Mouse (Mus musculus) CH12.LX (cell line): ENCODE data around the gene Zfp541. TPM values are rescaled to one million over a fixed set of nuclear protein-coding genes. Genes with fewer than 3 reads are reported as not detected.

Experiments
- DNase-seq: peaks from one replicate; pipeline ENCODE4 v3.0.0-alpha.2; 2013; ENCODE audit errors: extremely low read depth
- H3K27ac ChIP-seq: 2 replicates; pipeline ENCODE4 v1.5.1; 2012; ENCODE audit warnings: low read depth, mild to moderate bottlenecking, control low read depth, moderate library complexity; ENCODE audit not compliant: insufficient read depth
- H3K27me3 ChIP-seq: replicated peaks from 2 replicates; pipeline ENCODE3; 2012; ENCODE audit warnings: inconsistent platforms
- H3K36me3 ChIP-seq, 2 experiments: replicated peaks in 1 of 2; 2 replicates each; pipeline versions ENCODE3 to v1.6.1; 2012; ENCODE audit warnings: inconsistent platforms in 1 of 2, low read length in 1 of 2, mild to moderate bottlenecking in 1 of 2, mixed read lengths in 1 of 2, moderate library complexity in 1 of 2; ENCODE audit not compliant: control insufficient read depth in 1 of 2, insufficient read depth in 1 of 2
- H3K4me1 ChIP-seq, 2 experiments: 2 replicates each; pipeline ENCODE4 v1.6.1; 2012; ENCODE audit warnings: inconsistent platforms in 1 of 2, moderate library complexity in 1 of 2; ENCODE audit not compliant: insufficient read depth in 2 of 2, control insufficient read depth in 1 of 2
- H3K4me2 ChIP-seq: 2 replicates; pipeline ENCODE4 v1.6.1; 2012; ENCODE audit warnings: low read depth, mild to moderate bottlenecking, control low read depth; ENCODE audit not compliant: poor library complexity, insufficient read depth, severe bottlenecking
- H3K4me3 ChIP-seq, 3 experiments: fragments of 150-350 bp in 1 of 3; sonication (generic) in 1 of 3; replicated peaks in 1 of 3; 2 replicates each; pipeline versions ENCODE3 to v1.5.1; 2011 to 2012; ENCODE audit warnings: low read depth in 2 of 3, low read length in 2 of 3, mild to moderate bottlenecking in 2 of 3, moderate library complexity in 2 of 3, control low read depth in 1 of 3, improper control_type of control experiment in 1 of 3, inconsistent platforms in 1 of 3, mixed read lengths in 1 of 3; ENCODE audit not compliant: poor library complexity in 1 of 3
- H3K79me2 ChIP-seq: replicated peaks from 2 replicates; pipeline ENCODE4 v1.6.1; 2012; ENCODE audit warnings: mild to moderate bottlenecking, moderate library complexity; ENCODE audit not compliant: control insufficient read depth, poor library complexity, insufficient read depth, severe bottlenecking; ENCODE audit errors: extremely low read depth
- H3K9ac ChIP-seq: 2 replicates; pipeline ENCODE4 v1.6.1; 2012; ENCODE audit warnings: low read depth, mild to moderate bottlenecking, control low read depth, moderate library complexity; ENCODE audit not compliant: insufficient read depth
- H3K9me3 ChIP-seq: replicated peaks from 2 replicates; pipeline ENCODE3; 2012; ENCODE audit warnings: low read length, inconsistent platforms, mixed read lengths
- BHLHE40 ChIP-seq: IDR thresholded peaks from 2 replicates; pipeline ENCODE4 v1.6.1; 2011; ENCODE audit warnings: mild to moderate bottlenecking, low read depth, low read length, improper control_type of control experiment
- CHD2 ChIP-seq: IDR thresholded peaks from 2 replicates; pipeline ENCODE4 v1.6.1; 2011; ENCODE audit warnings: low read length, improper control_type of control experiment
- ELF1 ChIP-seq: IDR thresholded peaks from 2 replicates; pipeline ENCODE4 v1.6.1; 2014; ENCODE audit warnings: low read depth, mild to moderate bottlenecking, inconsistent platforms, low read length, improper control_type of control experiment
- ETS1 ChIP-seq: conservative IDR thresholded peaks from 2 replicates; pipeline ENCODE4 v1.6.1; 2012; ENCODE audit warnings: low read depth, mild to moderate bottlenecking, inconsistent platforms, low read length, improper control_type of control experiment, moderate library complexity
- GABPA ChIP-seq: IDR thresholded peaks from 2 replicates; pipeline ENCODE4 v1.6.1; 2012; ENCODE audit warnings: low read depth, low read length, improper control_type of control experiment, inconsistent platforms; ENCODE audit not compliant: insufficient replicate concordance
- HCFC1 ChIP-seq: IDR thresholded peaks from 2 replicates; pipeline ENCODE4 v1.6.1; 2012; ENCODE audit warnings: low read depth, mild to moderate bottlenecking, inconsistent platforms, low read length, improper control_type of control experiment
- JUN ChIP-seq: IDR thresholded peaks from 2 replicates; pipeline ENCODE4 v1.6.1; 2011; ENCODE audit warnings: low read depth, mild to moderate bottlenecking, low read length, improper control_type of control experiment, moderate library complexity; ENCODE audit not compliant: insufficient read depth
- MAFK ChIP-seq: IDR thresholded peaks from 2 replicates; pipeline ENCODE4 v1.6.1; 2011; ENCODE audit warnings: low read length, improper control_type of control experiment; ENCODE audit not compliant: insufficient replicate concordance
- MAZ ChIP-seq: IDR thresholded peaks from 2 replicates; pipeline ENCODE4 v1.6.1; 2012; ENCODE audit warnings: low read depth, mild to moderate bottlenecking, inconsistent platforms, low read length, improper control_type of control experiment, moderate library complexity
- MEF2A ChIP-seq: IDR thresholded peaks from 2 replicates; pipeline ENCODE4 v1.6.1; 2014; ENCODE audit warnings: low read depth, mild to moderate bottlenecking, inconsistent platforms, low read length, improper control_type of control experiment, borderline replicate concordance
- MYC ChIP-seq: IDR thresholded peaks from 2 replicates; pipeline ENCODE4 v1.6.1; 2011; ENCODE audit warnings: low read depth, mild to moderate bottlenecking, improper control_type of control experiment, low read length
- NELFE ChIP-seq: IDR thresholded peaks from 2 replicates; pipeline ENCODE4 v1.6.1; 2011; ENCODE audit warnings: low read depth, low read length, improper control_type of control experiment
- POLR2A ChIP-seq: IDR thresholded peaks from 2 replicates; pipeline ENCODE4 v1.6.1; 2011; ENCODE audit warnings: low read depth, mild to moderate bottlenecking, improper control_type of control experiment, low read length
- RAD21 ChIP-seq: IDR thresholded peaks from 2 replicates; pipeline ENCODE4 v1.6.1; 2011; ENCODE audit warnings: low read depth, mild to moderate bottlenecking, low read length, improper control_type of control experiment, moderate library complexity
- TBP ChIP-seq: conservative IDR thresholded peaks from 2 replicates; pipeline ENCODE4 v1.6.1; 2011; ENCODE audit warnings: low read depth, low read length, improper control_type of control experiment
- TCF12 ChIP-seq: IDR thresholded peaks from 2 replicates; pipeline ENCODE4 v1.6.1; 2014; ENCODE audit warnings: low read depth, mild to moderate bottlenecking, inconsistent platforms, low read length, improper control_type of control experiment
- UBTF ChIP-seq: IDR thresholded peaks from 2 replicates; pipeline ENCODE4 v1.6.1; 2012; ENCODE audit warnings: low read depth, mild to moderate bottlenecking, inconsistent platforms, low read length, improper control_type of control experiment, moderate library complexity
- ZC3H11A ChIP-seq: IDR thresholded peaks from 2 replicates; pipeline ENCODE4 v1.6.1; 2012; ENCODE audit warnings: low read depth, mild to moderate bottlenecking, inconsistent platforms, low read length, improper control_type of control experiment
- ZKSCAN1 ChIP-seq: IDR thresholded peaks from 2 replicates; pipeline ENCODE4 v1.6.1; 2012; ENCODE audit warnings: low read depth, inconsistent platforms, low read length, improper control_type of control experiment, borderline replicate concordance
- ZMIZ1 ChIP-seq: IDR thresholded peaks from 2 replicates; pipeline ENCODE4 v1.6.1; 2012; ENCODE audit warnings: low read depth, mild to moderate bottlenecking, inconsistent platforms, low read length, improper control_type of control experiment
- ZNF384 ChIP-seq: IDR thresholded peaks from 2 replicates; pipeline ENCODE4 v1.6.1; 2012; ENCODE audit warnings: low read depth, low read length, improper control_type of control experiment, inconsistent platforms
- dilution Hi-C: fragments of 300-500 bp; cut with MboI; formaldehyde crosslinking; loops from 2 replicates; pipeline ENCODE4 v1.14.3; 2020; ENCODE audit warnings: low sequenced_read_pairs; ENCODE audit not compliant: extremely low pct_unique_long_range_greater_than_20kb, extremely low pct_ligation_motif_present
- in situ Hi-C: fragments of 300-500 bp; cut with MboI; formaldehyde crosslinking; loops from 3 replicates; pipeline ENCODE4 v1.14.3; 2019; ENCODE audit warnings: low sequenced_read_pairs, low pct_ligation_motif_present, low pct_unique_long_range_greater_than_20kb, mixed read lengths
- polyA plus RNA-seq: library from polyadenylated mRNA; unstranded; fragments of >175 nt; gene quantifications from 2 replicates; pipeline ENCODE4 v1.2.1, GENCODE M21; 2012; ENCODE audit warnings: low read depth; ENCODE audit not compliant: insufficient read length
- total RNA-seq, 2 experiments: library from RNA; depleted of rRNA; stranded (reverse); fragments of 300-350 nt in 1 of 2; fragments of >200 nt in 1 of 2; gene quantifications; 2 replicates each; pipeline ENCODE4 v1.2.3; 2012 to 2014

Gene Zfp541
- total and polyA plus RNA-seq, 3 experiments = 0.08 to 0.12 TPM; not detected in 1

DNA sequence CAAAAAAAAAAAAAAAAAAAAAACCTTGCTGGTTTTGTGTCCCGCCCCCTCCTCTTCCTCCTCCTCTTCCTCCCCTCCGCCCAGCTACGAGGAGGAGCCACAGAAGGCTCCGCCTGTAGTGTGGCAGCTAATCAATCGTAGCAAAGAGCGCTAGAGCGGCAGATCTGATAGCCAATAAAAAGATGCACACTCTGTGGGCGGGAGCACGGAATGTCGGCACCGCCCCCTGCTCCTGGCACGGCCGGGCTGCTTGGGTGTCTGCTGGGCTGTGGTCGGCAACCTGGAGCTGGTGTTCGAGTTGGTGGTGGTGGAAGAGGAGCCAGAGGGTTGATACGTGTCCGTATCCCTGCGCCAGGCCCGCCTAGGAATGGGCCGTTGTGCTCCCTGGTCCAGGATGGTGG lies 13.4 kb upstream of the Zfp541 start:
- peak overlapping the region; percentile 80; the same call in 1 of the 2 replicates for H3K4me2 ChIP-seq
- no peaks in the 10 kb centered on the region for H3K27me3 ChIP-seq
- peaks cover 23 to 51% of the 10 kb centered on the region in 2 experiments for H3K4me1 ChIP-seq
- H3K9ac ChIP-seq = peak overlapping the region; percentile 79
- peak; percentile 74; the same call in 1 of the 2 replicates for TF ChIP-seq CHD2
- no peak for TF ChIP-seq MEF2A
- TF ChIP-seq GABPA = no peak
- TF ChIP-seq NELFE = no peak; the same call in 1 of the 2 replicates
- TF ChIP-seq TBP = 0 out of 2 replicates have a peak, but pooled peaks have one; percentile 32
- TF ChIP-seq ZKSCAN1 = no peak
- TF ChIP-seq BHLHE40 = peak; percentile 41
- TF ChIP-seq MAFK = no peak
- TF ChIP-seq ZNF384 = peak; percentile 98
- no peak for TF ChIP-seq UBTF
- TF ChIP-seq MAZ = peak; percentile 95
- TF ChIP-seq MYC = no peak
- peak; percentile 44 for TF ChIP-seq HCFC1
- no peak for TF ChIP-seq ZC3H11A
- TF ChIP-seq TCF12 = peak; percentile 22; the same call in 1 of the 2 replicates
- 0 out of 2 replicates have a peak, but pooled peaks have one; percentile 2 for TF ChIP-seq ETS1
- TF ChIP-seq RAD21 = no peak
- TF ChIP-seq JUN = no peak
- TF ChIP-seq POLR2A = peak; percentile 64
- no peak for TF ChIP-seq ZMIZ1
- TF ChIP-seq ELF1 = peak; percentile 55
- TF ChIP-seq, all 38 proteins: peak for 10
- in situ Hi-C loops = loop anchor here (5.0 kb wide), 1 partner anchor 66 kb away; no protein-coding TSS in a partner anchor
- no peaks in the 10 kb centered on the region for H3K9me3 ChIP-seq
- peaks cover 51% of the 10 kb centered on the region for H3K79me2 ChIP-seq
- dilution Hi-C loops = no loop called here
- peak overlapping the region; percentile 79 to 91 (median 79) for H3K4me3 ChIP-seq
- peak; percentile 99 for DNase-seq
- H3K27ac ChIP-seq = no peak overlapping the region
- peaks cover 2 to 3% of the 10 kb centered on the region in 2 experiments for H3K36me3 ChIP-seq
